Mouse (Mus musculus) cerebellum, adult 11-12 months (tissue): ENCODE results near the gene Crip2.

Source experiments
- DNase-seq: peaks from one replicate; pipeline ENCODE4 v3.0.0; 2022

Gene Crip2

GRCm38 (mm10) chr12:113132567-113132966, 7.5 kb upstream of the Crip2 start:
- DNase-seq = no peak

- DNase-seq = no peak
These were observed 6.8 kb upstream of the Crip2 start for GRCm38 (mm10) chr12:113133260-113133659.

- DNase-seq = no peak
These were observed 6.1 kb upstream of the Crip2 start for GRCm38 (mm10) chr12:113133861-113134403.

GRCm38 (mm10) chr12:113134502-113134901, 5.5 kb upstream of the Crip2 start:
- no peak for DNase-seq

GRCm38 (mm10) chr12:113135401-113135800, 4.6 kb upstream of the Crip2 start:
- DNase-seq = no peak

- DNase-seq = no peak
These were observed 3.5 kb upstream of the Crip2 start for GRCm38 (mm10) chr12:113136492-113137020.

- DNase-seq = no peak
These were observed 2.5 kb upstream of the Crip2 start for GRCm38 (mm10) chr12:113137260-113138213.

- DNase-seq = no peak
These were observed 1.7 kb upstream of the Crip2 start for GRCm38 (mm10) chr12:113138291-113138690.

- peak; percentile 40 for DNase-seq
These were observed 853 bp upstream of the Crip2 start for GRCm38 (mm10) chr12:113138901-113139864.

- DNase-seq = no peak
These were observed 778 bp downstream of the Crip2 start for GRCm38 (mm10) chr12:113140616-113141411.

GRCm38 (mm10) chr12:113141531-113141973, 1.5 kb downstream of the Crip2 start:
- peak; percentile 39 for DNase-seq

GRCm38 (mm10) chr12:113142021-113142975, 2.3 kb downstream of the Crip2 start:
- DNase-seq = peak; percentile 34

- DNase-seq = no peak
These were observed 3.1 kb downstream of the Crip2 start for GRCm38 (mm10) chr12:113143164-113143563.

GRCm38 (mm10) chr12:113144001-113144756, 4.1 kb downstream of the Crip2 start:
- DNase-seq = peak; percentile 45

GRCm38 (mm10) chr12:113144886-113145285, 4.8 kb downstream of the Crip2 start:
- peak; percentile 40 for DNase-seq

GRCm38 (mm10) chr12:113145591-113145990, 5.6 kb downstream of the Crip2 start:
- peak; percentile 32 for DNase-seq

GRCm38 (mm10) chr12:113146112-113147057, 6.3 kb downstream of the Crip2 start, which contains the start of gene Crip1:
Crip1 (plus strand) TSS chr12:113146316.
- peak; percentile 83 for DNase-seq

GRCm38 (mm10) chr12:113147481-113147880, 7.4 kb downstream of the Crip2 start:
- peak; percentile 83 for DNase-seq
